Mouse (Mus musculus): ENCODE measurements at regions not wholly inside any gene's neighbourhood (a gene's known extent, or its start where the extent isn't known, plus 50 kb on each side); places are given as distances from the start of the nearest gene placed in this dataset.
"Not testable (repeated sequence)": the region's sequence is repeated elsewhere in the genome, so short reads cannot be mapped to it uniquely, and the experiment has no call there.

DNA sequence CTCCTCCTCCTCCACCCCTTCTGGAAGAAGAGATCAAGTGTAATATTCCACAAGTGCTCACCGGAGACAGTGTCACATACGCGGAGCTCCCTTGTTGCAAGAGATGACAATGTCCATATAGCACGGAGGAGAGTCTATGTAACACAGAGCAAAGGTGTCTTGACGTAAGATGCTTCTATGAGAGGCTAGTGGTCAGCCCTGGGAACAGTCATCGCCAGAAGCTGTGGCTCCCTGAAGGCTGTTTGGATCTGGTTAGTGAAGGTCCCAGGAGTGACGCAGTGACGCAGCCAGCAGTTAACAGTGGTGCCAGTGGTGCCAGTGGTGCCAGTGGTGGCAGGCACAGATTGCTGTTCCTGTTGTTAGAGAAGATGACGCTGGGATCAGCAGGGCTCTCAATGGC, 66.9 kb downstream of the Twistnb start:
- DNase-seq, result no peak

DNA sequence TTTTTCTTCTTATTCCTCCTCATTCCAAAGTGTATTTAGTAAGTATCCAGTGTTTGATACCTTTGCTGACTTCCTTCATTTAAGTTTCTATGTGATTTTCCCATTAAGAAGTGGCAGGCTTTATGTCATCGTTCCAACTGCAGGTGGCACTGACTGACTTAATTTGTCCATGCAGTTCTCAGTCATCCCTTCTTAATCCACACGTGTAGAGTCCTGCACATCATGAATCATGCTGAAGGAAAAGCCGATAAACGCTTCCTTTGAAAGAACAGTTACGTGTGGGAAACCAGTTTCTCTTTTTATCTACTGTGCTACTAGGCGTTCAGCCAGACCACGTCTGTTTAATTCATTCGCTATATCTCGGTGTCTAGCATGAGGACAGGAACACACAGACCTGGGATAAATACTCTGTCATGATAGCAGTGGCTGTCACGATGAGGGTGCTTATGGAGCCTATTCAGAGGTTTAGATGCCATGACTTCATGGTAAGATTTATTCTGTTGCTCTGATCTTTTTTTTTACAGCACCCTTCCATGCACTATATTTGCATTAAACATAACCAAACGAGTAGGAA, 68.0 kb downstream of the Twistnb start:
- no peak for DNase-seq

- DNase-seq, result no peak
Measured at GRCm38 (mm10) chr12:33541566-33541965, 112.1 kb downstream of the Twistnb start.

DNA sequence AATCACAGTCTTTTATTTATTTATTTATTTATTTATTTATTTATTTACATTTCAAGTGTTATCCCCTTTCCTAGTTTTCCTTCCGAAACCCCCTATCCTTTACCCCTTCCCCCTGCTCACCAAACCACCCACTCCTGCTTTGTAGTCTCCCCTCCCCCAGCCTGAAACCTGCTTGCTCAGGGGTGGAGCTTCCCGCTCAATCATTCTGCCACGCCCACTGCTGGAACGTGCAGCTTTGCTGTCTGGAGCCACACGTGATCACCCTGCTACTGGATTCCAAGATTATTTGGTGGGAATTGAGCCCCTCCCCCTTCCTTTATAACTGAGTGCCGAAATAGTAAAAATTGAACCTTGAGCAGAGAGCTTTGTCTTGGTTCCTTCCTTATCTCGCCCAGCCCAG, 122.2 kb downstream of the Twistnb start:
- not testable (repeated sequence) for DNase-seq

- DNase-seq, result no peak
Measured at GRCm38 (mm10) chr12:33552231-33552630, 122.8 kb downstream of the Twistnb start.

DNA sequence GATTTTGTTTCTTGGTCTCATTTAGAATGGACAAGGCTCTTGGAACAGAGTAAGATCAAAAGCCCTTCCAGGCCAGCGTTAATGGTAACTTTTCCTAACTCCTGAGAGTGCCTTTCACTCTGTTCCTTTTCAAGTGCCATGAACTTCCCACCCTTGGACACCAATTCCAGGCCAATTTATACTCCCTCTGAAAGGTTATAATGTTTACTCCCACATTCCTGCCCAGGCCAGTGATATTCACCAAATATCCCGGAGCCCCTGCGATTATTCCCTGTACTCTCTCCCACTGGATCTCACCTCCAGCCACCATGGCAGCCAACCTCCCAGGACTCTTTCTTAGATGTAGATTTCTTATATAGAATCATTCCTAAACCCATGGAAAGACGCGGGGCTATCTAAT, 123.2 kb downstream of the Twistnb start:
- DNase-seq, result no peak

- no peak for DNase-seq
Measured at GRCm38 (mm10) chr12:33553731-33554130, 124.3 kb downstream of the Twistnb start.

GRCm38 (mm10) chr12:33561141-33561540, 131.7 kb downstream of the Twistnb start:
- DNase-seq, result no peak

DNA sequence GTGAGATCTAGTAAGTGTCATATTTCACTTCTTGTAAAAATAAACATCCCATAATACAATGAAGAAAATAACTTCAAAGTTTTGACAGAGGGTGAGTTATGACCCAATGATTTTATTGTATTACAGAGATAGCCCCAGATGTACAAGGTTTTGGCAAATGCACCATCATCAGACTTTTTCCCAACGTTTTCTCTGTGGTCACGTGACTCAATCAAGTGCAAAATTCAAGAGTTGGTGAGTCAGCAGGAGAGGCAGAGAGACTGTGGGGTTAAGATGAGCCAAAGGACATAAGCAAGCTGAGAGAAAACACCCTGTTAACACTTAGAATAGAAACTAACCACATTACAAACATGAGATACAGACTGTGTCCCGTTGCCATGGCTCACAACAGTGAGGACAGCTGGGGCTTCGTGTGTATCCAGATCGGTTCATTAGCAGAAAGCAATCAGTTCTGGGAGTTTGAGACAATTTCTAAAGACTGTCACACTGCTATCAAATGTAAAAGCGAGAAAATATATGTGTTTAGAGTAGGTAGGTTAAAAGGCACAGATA, 148.5 kb downstream of the Twistnb start:
- no peak for DNase-seq

GRCm38 (mm10) chr12:33580809-33581208, 151.4 kb downstream of the Twistnb start:
- no peak for DNase-seq

- DNase-seq, result no peak
Measured at GRCm38 (mm10) chr12:33591031-33591430, 161.6 kb downstream of the Twistnb start.

DNA sequence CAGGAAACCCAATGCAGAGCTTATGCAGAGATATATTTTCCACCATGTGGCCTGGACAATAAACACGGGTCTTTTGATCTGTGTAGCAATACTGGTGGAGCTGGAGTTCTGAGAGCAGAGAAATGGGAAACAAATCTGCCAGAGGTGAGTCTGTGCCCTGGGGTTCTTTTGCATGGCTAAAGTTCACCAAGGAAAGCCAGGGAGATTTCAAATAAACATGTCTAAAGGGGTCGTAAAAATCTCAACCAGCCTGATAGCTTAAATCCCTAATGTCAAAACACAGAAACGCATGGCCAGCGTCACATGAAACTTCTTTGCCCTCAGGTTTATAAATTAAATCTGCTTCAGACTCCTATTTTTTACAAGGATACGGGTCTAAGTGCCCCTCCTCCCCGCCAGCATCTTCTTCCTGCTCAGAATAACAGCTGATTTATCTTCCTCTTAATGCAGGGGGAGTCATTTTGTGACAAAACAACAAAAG, 163.0 kb downstream of the Twistnb start:
- no peak for DNase-seq

- DNase-seq, result no peak
Measured at GRCm38 (mm10) chr12:33592938-33593337, 163.5 kb downstream of the Twistnb start.

DNA sequence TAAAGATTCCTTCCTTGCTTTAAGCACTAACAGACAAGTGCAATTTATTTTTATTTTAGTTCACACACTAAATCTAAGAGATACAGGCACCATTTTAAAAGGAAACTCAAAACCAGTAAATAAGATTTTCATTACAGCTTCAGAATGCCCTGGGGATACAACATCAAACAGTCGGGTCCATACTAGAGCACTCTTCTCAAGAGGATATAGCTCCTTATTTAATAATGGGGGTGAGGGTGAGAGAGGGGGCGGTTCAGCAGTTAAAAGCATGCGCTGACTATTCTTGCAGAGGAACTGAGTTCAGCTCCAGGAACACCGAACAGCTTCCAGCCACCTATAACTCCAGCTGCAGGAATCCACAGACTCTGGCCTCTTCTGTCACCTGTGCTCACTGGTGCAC, 164.2 kb downstream of the Twistnb start:
- DNase-seq, result no peak

DNA sequence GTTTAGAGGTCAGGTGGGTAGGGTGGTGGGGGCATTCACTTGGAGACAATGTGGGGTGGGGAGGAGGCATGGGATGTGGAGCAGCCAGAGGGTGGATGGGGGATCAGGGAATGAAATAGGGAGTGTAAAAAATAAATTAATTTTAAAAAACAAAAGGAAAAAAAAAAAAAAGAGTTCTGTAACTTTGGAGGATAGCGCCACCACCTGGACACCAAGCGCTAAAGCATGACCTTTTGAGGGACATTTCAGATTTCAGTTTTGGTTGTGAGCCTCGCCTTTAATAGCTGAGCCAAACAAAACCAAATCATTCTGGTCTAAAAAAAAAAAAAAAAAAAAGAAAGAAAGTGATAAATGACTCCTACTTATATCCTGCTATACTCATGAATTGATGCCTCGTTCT, 176.0 kb downstream of the Twistnb start:
- no peak for DNase-seq

DNA sequence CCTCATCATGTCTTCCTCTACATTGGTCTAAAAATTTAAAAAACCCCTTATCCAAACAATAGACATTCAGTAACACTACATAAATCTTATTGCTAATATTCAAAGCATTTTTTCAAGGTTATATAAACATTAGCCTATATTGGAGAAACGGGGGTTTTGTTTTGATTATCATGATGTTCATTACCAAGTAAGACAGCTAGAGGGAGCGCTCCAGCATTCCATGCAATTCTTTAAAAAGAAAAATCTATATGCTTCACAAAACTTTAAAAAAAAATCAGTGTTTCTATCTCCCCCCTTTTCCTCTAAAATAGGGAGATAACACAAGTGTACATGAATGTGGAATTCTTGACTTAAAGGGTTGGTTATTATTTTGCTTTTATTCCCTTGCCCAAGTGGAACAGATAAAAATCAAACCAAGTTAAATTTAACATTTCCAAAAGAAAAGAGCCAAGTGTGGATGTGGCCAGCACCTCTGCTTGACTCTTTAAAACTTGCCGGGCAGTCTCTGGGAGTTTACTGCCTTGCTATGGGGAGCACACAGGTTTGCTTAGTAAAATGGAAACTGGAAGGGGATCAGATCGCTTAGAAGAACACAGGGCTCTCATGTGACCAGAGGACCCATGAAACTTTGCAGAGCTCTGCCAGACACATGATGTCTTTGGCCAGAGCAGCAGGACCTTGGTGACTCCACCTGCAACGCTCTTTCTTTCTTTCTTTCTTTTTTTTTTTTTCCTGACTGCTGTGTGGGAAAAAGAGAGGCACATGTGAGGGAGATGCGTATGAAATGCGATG, 178.6 kb downstream of the Twistnb start:
- no peak for DNase-seq

- no peak for DNase-seq
Measured at GRCm38 (mm10) chr12:33612378-33612777, 182.9 kb downstream of the Twistnb start.

DNA sequence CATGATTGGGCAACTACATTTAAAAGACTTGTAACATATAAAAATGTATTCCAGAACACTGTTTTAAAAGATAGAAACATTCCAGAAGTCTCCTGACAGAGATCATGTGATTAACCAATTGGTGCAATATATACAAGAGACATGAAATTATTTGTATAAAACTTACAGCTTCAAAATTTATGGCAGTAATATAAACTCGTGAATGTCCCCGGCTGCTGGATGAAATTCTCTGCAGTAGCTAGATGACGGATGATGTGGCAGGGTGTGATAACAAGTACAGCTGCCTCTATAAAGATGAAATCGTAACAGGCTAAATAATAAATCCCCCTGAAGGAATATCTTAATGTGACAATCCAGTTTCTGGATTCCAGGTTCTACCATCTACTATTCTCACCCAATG, 191.0 kb downstream of the Twistnb start:
- no peak for DNase-seq

- DNase-seq, result no peak
Measured at GRCm38 (mm10) chr12:33626092-33626882, 196.9 kb downstream of the Twistnb start.

GRCm38 (mm10) chr12:33652597-33652996, 223.2 kb downstream of the Twistnb start:
- no peak for DNase-seq

DNA sequence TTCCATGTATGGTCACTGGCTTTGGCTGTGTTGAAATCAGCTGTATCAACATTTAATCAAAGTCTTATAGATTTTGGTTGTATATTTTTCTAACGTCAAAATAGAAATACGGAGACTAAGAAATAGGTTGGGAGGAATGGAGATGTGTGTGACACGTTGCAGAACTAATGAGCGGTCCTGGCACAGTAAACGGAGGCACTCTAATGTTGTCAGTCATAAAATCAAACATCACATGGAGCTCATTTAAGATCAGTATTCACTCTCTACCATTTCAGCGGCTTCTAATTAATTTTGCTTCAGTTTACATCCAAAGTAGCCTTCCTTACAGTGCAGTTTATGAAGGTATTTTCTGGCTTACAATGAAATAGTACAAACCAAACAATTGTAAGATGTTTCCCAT, 246.1 kb downstream of the Twistnb start:
- DNase-seq, result no peak

DNA sequence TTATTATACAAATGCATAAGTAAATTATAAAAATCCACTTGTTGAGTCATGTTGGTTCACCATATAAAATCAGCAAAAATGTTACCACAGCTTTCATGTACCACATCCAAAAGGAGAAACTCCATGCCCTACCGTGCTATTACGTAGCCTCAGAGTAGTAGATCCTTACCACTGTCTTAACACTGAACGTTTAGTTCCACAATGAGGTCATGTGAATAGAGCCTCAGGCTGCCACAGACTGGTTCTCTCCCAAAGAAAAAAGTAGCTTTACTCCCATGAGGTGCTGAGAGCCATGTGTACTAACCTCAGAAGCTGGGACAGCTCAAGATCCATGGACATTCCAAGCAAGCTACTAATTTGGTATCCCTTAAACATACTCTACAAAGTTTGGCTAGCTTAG, 235.4 kb upstream of the Ferd3l start:
- DNase-seq, result no peak

- DNase-seq, result no peak
Measured at GRCm38 (mm10) chr12:33714392-33714791, 213.8 kb upstream of the Ferd3l start.

All from gastrocnemius, postnatal 10 days (tissue).